Mouse (Mus musculus) kidney, postnatal 0 days (tissue): ENCODE data around the gene Il1rl2. TPM values are rescaled to one million over a fixed set of nuclear protein-coding genes. Genes with fewer than 3 reads are reported as not detected.

Experiments used
- ATAC-seq: fragments of 200-750 bp; cut with Nextera tagmentation; replicated peaks from 2 replicates; pipeline ENCODE4 v1.8.0; 2017; ENCODE audit warnings: low read depth, moderate number of reproducible peaks, moderate TSS enrichment, moderate library complexity; ENCODE audit not compliant: low FRiP score
- DNase-seq: peaks from one replicate; pipeline ENCODE4 v3.0.0-alpha.2; 2016; ENCODE audit warnings: low spot score
- H3K27ac ChIP-seq: fragments of 300-500 bp; sonication (generic); 2 replicates; pipeline ENCODE4 v1.5.1; 2014; ENCODE audit warnings: mild to moderate bottlenecking
- H3K27me3 ChIP-seq: fragments of 300-500 bp; sonication (generic); 2 replicates; pipeline ENCODE4 v1.6.1; 2014; ENCODE audit warnings: low read length, mixed read lengths; ENCODE audit not compliant: insufficient read depth
- H3K36me3 ChIP-seq: fragments of 300-500 bp; sonication (generic); 2 replicates; pipeline ENCODE4 v1.6.1; 2014; ENCODE audit warnings: low read length, mixed read lengths; ENCODE audit not compliant: insufficient read depth
- H3K4me1 ChIP-seq: fragments of 300-500 bp; sonication (generic); replicated peaks from 2 replicates; pipeline ENCODE4 v1.6.1; 2014; ENCODE audit warnings: antibody characterized with exemption, low read length, mixed read lengths; ENCODE audit not compliant: insufficient read depth
- H3K4me2 ChIP-seq: fragments of 300-500 bp; sonication (generic); 2 replicates; pipeline ENCODE4 v1.6.1; 2014; ENCODE audit warnings: mild to moderate bottlenecking, low read length, moderate library complexity, mixed read lengths
- H3K4me3 ChIP-seq: fragments of 300-500 bp; sonication (generic); replicated peaks from 2 replicates; pipeline ENCODE4 v1.5.1; 2014; ENCODE audit warnings: low read depth, low read length
- H3K9ac ChIP-seq: fragments of 300-500 bp; sonication (generic); 2 replicates; pipeline ENCODE4 v1.6.1; 2014; ENCODE audit warnings: low read depth, low read length
- H3K9me3 ChIP-seq: fragments of 300-500 bp; sonication (generic); replicated peaks from 2 replicates; pipeline ENCODE4 v1.6.1; 2016; ENCODE audit warnings: low read length, inconsistent platforms, mixed read lengths
- CTCF ChIP-seq: IDR thresholded peaks from 2 replicates; pipeline ENCODE4 v1.5.1; 2016; ENCODE audit warnings: antibody characterized with exemption, low read depth, mild to moderate bottlenecking, moderate library complexity
- WGBS: fragments of 180-500 bp; shearing (Covaris S2); extraction: QIAGEN DNeasy Blood & Tissue Kit; methylation state at CpG from one replicate; pipeline ENCODE4 v1.1.7; 2014; 5-methylcytosine and 5-hydroxymethylcytosine counted together
- polyA plus RNA-seq: library from polyadenylated mRNA; unstranded; fragments of >200 nt; fragmentation: Nextera tagmentation; extraction: Ambion mirVana; gene quantifications from 2 replicates; pipeline ENCODE4 v1.2.1, GENCODE M21; 2015

The Il1rl2 gene
- polyA plus RNA-seq, 1 experiment from 2014 or later, result 7.5 TPM

DNA sequence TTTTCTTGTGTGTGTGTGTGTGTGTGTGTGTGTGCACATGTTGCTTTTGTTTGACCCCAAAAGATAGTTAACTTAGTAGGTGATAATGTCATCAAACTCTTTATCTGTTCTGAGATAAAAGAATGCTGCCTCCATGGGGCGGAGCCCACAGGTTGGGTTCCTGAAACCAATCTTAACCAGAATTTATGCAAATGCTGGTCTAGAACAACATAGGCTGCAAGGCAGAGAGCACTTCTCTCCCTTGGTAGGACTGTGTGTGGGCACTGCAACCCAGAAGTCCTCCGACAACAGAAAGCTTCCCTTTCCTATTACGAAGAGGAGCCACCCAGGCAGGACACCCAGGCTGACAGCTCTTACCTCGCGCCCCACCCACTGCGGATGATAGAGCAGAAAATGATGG lies 75.2 kb downstream of the Il1rl2 start:
- no peak for DNase-seq
- H3K4me1 ChIP-seq, result no peaks in the 10 kb centered on the region
- WGBS, result over 99% methylated on average over 6 of the region's 6 CpGs
- TF ChIP-seq CTCF, result no peak
- H3K4me2 ChIP-seq, result no peak overlapping the region
- H3K27ac ChIP-seq, result no peak overlapping the region
- H3K27me3 ChIP-seq, result no peaks in the 10 kb centered on the region
- H3K9ac ChIP-seq, result no peak overlapping the region
- H3K9me3 ChIP-seq, result no peaks in the 10 kb centered on the region
- ATAC-seq, result no peak
- no peak overlapping the region for H3K4me3 ChIP-seq
- no peaks in the 10 kb centered on the region for H3K36me3 ChIP-seq

DNA sequence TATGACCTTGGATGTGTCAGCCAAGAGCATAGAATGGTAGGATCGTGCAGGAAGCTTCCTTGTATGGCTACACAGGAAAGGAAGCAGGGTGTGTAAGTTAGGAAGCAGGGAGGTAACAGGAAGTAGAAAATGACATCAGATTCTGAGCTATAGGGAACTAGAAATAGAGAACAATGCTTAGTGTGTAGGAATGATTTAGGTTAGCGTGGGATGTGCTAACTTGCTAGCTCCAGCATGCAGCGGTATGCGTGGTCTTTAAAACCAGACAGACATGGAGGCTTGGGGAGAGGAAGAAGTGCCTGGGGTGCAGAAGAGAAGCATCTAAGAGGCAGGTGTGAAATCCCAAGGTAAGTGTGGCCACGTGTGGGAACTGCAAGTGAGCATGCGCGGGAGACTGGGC lies 80.3 kb downstream of the Il1rl2 start:
- no peaks in the 10 kb centered on the region for H3K27me3 ChIP-seq
- no peak for TF ChIP-seq CTCF
- no peaks in the 10 kb centered on the region for H3K36me3 ChIP-seq
- no peak overlapping the region for H3K27ac ChIP-seq
- DNase-seq (no peak), ATAC-seq (no peak)
- H3K4me2 ChIP-seq, result no peak overlapping the region
- H3K4me1 ChIP-seq, result no peaks in the 10 kb centered on the region
- no peak overlapping the region for H3K4me3 ChIP-seq
- no peaks in the 10 kb centered on the region for H3K9me3 ChIP-seq
- WGBS, result 74% methylated on average over 7 of the region's 7 CpGs
- no peak overlapping the region for H3K9ac ChIP-seq

DNA sequence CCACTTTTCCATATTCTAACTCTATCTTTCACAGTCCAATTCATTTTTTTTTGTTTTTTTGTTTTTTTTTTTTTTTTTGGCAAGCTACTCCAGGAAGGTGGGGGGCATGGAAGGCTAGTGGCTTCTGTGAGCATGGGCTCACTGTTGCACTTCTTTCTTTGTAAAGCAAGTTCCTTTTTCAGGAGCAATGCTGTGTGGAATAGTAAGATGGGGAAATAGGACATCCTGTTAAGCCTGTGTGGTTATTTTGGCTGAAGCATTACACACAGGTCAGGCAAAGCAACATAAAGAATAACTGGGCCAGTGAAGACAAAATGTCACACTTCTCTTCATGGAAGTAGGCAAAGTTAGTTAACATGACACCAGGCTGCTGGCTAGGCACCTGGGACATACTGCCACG lies 85.5 kb downstream of the Il1rl2 start:
- no peak for TF ChIP-seq CTCF
- Histone ChIP-seq H3K4me3 (no peak overlapping the region), H3K4me1 (no peaks in the 10 kb centered on the region), H3K4me2 (no peak overlapping the region), H3K27ac (no peak overlapping the region), H3K27me3 (no peaks in the 10 kb centered on the region), H3K9me3 (no peaks in the 10 kb centered on the region), H3K9ac (no peak overlapping the region), H3K36me3 (no peaks in the 10 kb centered on the region)
- no peak for DNase-seq
- 60% methylated on average over 1 of the region's 1 CpGs for WGBS
- no peak for ATAC-seq

DNA sequence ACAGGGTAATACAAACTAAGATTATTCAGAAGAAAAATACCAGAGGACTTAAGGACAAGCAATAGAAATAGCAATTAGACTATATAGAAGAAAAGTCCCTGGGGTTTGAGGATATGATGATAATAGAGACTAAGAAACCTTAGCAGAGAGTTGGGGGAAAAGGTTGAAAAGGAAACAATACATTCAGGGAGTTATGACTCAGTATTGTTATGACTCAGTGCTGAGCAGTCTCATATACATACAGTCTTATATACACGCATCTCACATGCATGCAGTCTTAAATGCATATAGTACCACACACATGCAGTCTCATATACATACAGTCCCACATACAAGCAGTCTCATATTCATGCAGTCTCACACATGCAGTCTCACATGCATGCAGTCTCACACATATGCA lies 88.6 kb downstream of the Il1rl2 start:
- Histone ChIP-seq H3K9me3 (no peaks in the 10 kb centered on the region), H3K9ac (no peak overlapping the region), H3K4me3 (no peak overlapping the region), H3K27me3 (no peaks in the 10 kb centered on the region), H3K4me2 (no peak overlapping the region), H3K36me3 (no peaks in the 10 kb centered on the region), H3K4me1 (no peaks in the 10 kb centered on the region), H3K27ac (no peak overlapping the region)
- no peak for DNase-seq
- TF ChIP-seq CTCF, result no peak
- no peak for ATAC-seq
- WGBS, result 95% methylated on average over 1 of the region's 1 CpGs

DNA sequence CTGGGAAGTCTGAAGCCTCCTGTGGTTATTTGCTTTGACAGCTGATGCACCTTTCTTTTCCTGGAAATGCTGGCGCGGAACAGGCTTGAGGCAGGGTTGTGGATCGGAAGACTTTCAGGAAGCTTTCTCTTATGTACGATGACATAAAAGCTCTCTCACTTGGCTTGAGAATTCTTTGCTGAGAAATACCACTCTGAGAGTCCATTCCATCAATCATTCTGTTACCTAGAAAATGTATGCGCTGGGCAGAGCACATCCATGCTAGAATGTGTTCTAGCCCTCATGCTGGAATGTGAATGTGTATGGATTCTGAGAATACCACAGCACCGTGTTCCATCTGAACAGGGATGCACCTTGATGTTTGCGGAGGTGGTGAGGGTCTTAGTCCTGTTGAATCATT lies 89.9 kb downstream of the Il1rl2 start:
- H3K9ac ChIP-seq, result no peak overlapping the region
- H3K4me1 ChIP-seq, result no peaks in the 10 kb centered on the region
- TF ChIP-seq CTCF, result no peak
- H3K36me3 ChIP-seq, result no peaks in the 10 kb centered on the region
- 85% methylated on average over 7 of the region's 7 CpGs for WGBS
- H3K27me3 ChIP-seq, result no peaks in the 10 kb centered on the region
- ATAC-seq, result no peak
- H3K9me3 ChIP-seq, result no peaks in the 10 kb centered on the region
- H3K4me2 ChIP-seq, result no peak overlapping the region
- H3K4me3 ChIP-seq, result no peak overlapping the region
- DNase-seq, result no peak
- no peak overlapping the region for H3K27ac ChIP-seq

DNA sequence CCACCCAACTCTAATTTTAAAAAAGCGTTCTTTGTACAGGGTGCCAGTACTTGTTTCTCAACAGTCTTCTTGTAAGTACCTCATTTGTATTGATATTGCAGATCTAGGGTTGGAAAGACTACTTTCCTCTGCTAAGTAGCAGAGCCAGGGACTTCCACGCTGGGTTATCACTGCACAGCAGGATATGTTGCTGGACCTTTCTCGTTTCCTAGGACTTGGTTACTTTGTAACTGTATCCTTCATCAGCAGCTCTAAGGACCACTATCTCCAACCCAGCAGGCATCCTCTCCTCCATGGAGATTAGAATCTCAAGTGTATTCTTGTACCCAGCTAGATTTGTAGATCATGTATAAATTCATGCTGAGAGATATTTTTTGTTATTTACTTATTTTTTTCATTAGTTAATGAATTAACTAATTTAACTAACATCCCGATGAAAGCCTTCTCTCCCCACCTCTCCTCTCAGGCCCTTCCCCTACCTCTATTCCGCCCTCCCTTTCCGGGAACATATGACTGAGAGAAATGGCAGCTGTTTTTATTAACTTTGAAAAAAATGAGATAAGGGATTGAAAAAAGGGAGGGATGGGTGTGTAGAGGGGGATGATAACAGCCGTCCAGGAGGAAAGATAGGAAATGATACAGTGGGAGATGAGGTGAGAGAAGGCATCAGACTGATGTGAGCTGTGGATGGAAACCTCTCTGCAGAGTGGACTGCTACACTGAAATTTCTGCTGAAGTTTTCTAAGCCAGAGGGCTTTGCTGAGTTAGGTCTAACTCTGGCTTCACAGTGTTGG lies 90.7 kb downstream of the Il1rl2 start:
- no peaks in the 10 kb centered on the region for H3K9me3 ChIP-seq
- no peak for ATAC-seq
- H3K4me3 ChIP-seq, result no peak overlapping the region
- TF ChIP-seq CTCF, result no peak
- DNase-seq, result no peak
- no peaks in the 10 kb centered on the region for H3K36me3 ChIP-seq
- H3K27me3 ChIP-seq, result no peaks in the 10 kb centered on the region
- no peak overlapping the region for H3K27ac ChIP-seq
- no peaks in the 10 kb centered on the region for H3K4me1 ChIP-seq
- 68% methylated on average over 7 of the region's 7 CpGs for WGBS
- no peak overlapping the region for H3K4me2 ChIP-seq
- H3K9ac ChIP-seq, result no peak overlapping the region

DNA sequence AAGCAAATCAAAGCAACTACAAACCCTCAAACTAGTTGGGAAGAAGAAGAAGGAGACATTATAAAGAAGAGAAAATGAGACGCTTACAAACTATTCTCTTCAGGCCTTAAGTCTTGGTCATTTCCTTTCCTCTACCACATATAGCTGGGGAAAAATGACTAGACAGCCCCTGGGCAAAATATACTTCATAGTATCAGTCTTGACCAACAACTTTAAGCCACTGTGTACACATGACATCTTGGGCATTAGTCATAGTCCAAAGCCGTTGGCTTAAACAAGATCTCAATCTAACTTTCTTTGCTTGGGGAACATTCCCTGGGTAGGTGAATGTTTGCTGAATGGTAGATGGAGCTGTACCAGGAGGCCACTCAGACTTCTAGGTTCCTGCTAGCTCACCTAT lies 92.6 kb downstream of the Il1rl2 start:
- no peak for DNase-seq
- ATAC-seq, result no peak
- Histone ChIP-seq H3K4me2 (no peak overlapping the region), H3K4me1 (no peaks in the 10 kb centered on the region), H3K27me3 (no peaks in the 10 kb centered on the region), H3K9ac (no peak overlapping the region), H3K4me3 (no peak overlapping the region), H3K36me3 (no peaks in the 10 kb centered on the region), H3K27ac (no peak overlapping the region), H3K9me3 (no peaks in the 10 kb centered on the region)
- TF ChIP-seq CTCF, result no peak
- WGBS, result 86% methylated on average over 2 of the region's 2 CpGs

Other genes starting within 250 kb of the Il1rl2 start
- gene Il1r1, start 99.5 kb upstream of the Il1rl2 start, polyA plus RNA-seq, result 5.6 and 6.1 TPM in 2 replicates
- gene Il1rl1, start 105.0 kb downstream of the Il1rl2 start, polyA plus RNA-seq, result 0.08 and 0.13 TPM in 2 replicates
- 0.43 and 0.60 TPM in 2 replicates for gene Il18r1, start 140.9 kb downstream of the Il1rl2 start, polyA plus RNA-seq
- gene Il18rap, start 190.8 kb downstream of the Il1rl2 start, polyA plus RNA-seq, result 0.15 and 0.18 TPM in 2 replicates